Mouse (Mus musculus) adrenal gland, adult 18-20 months (tissue): Measurements from ENCODE around the gene Gm973. TPM values are rescaled to one million over a fixed set of nuclear protein-coding genes. Genes with fewer than 3 reads are reported as not detected.

Experiments
- DNase-seq, 2 experiments: peaks; one replicate each; pipeline ENCODE4 v3.0.0; 2021 to 2022; ENCODE audit warnings: low spot score in 2 of 2
- total RNA-seq, 2 experiments: library from RNA; stranded (reverse); gene quantifications; 1 replicate in 1 of 2; 2 replicates in 1 of 2; pipeline ENCODE4 v1.2.3; 2021

Gene Gm973
- total RNA-seq, 2 experiments from 2014 or later, result 2.7 to 31.5 TPM

- DNase-seq, result no peak
These were observed 27.1 kb upstream of the Gm973 start for GRCm38 (mm10) chr1:59488991-59489390.

- no peak for DNase-seq
These were observed 24.5 kb upstream of the Gm973 start for GRCm38 (mm10) chr1:59491517-59491916.

- DNase-seq, result no peak
These were observed 23.6 kb upstream of the Gm973 start for GRCm38 (mm10) chr1:59492432-59492831.

GRCm38 (mm10) chr1:59495970-59496369 is 20.1 kb upstream of the Gm973 start:
- DNase-seq, result no peak

- DNase-seq, result no peak
These were observed 18.1 kb upstream of the Gm973 start for GRCm38 (mm10) chr1:59497741-59498613.

- no peak for DNase-seq
These were observed 16.7 kb upstream of the Gm973 start for GRCm38 (mm10) chr1:59499327-59499726.

- no peak for DNase-seq
These were observed 13.7 kb upstream of the Gm973 start for GRCm38 (mm10) chr1:59502355-59502754.

- DNase-seq, result no peak
These were observed 12.3 kb upstream of the Gm973 start for GRCm38 (mm10) chr1:59503659-59504301.

- DNase-seq, result no peak
These were observed 11.8 kb upstream of the Gm973 start for GRCm38 (mm10) chr1:59504302-59504700.

- DNase-seq, result no peak
These were observed 7.5 kb upstream of the Gm973 start for GRCm38 (mm10) chr1:59508463-59509139.

GRCm38 (mm10) chr1:59511566-59512270 is 4.3 kb upstream of the Gm973 start:
- DNase-seq, result no peak

GRCm38 (mm10) chr1:59520226-59520837 is 4.3 kb downstream of the Gm973 start:
- no peak for DNase-seq

GRCm38 (mm10) chr1:59522456-59522855 is 6.4 kb downstream of the Gm973 start:
- no peak for DNase-seq

- DNase-seq, result no peak
These were observed 7.4 kb downstream of the Gm973 start for GRCm38 (mm10) chr1:59523378-59523958.

- peak in 1 of 2 experiments; percentile 23 for DNase-seq
These were observed 8.0 kb downstream of the Gm973 start for GRCm38 (mm10) chr1:59524071-59524470.

GRCm38 (mm10) chr1:59524759-59525158 is 8.7 kb downstream of the Gm973 start:
- DNase-seq, result no peak

- no peak for DNase-seq
These were observed 11.2 kb downstream of the Gm973 start for GRCm38 (mm10) chr1:59527219-59527618.

- no peak for DNase-seq
These were observed 19.1 kb downstream of the Gm973 start for GRCm38 (mm10) chr1:59534976-59535810.

- no peak for DNase-seq
These were observed 22.3 kb downstream of the Gm973 start for GRCm38 (mm10) chr1:59538381-59538780.
